Mouse (Mus musculus) heart, postnatal 14 days (tissue): Measurements from ENCODE around the gene Madcam1. TPM values are rescaled to one million over a fixed set of nuclear protein-coding genes. Genes with fewer than 3 reads are reported as not detected.
A peak's percentile ranks its signal among the peaks of the same experiment; 100 is the strongest.

Source experiments
- DNase-seq, 2 experiments: peaks; one replicate each; pipeline ENCODE4 v3.0.0; 2021 to 2022
- intact Hi-C: fragments of 180-260 bp; cut with DNase I; formaldehyde crosslinking; loops from one replicate; pipeline ENCODE4 v1.15.1; 2025
- total RNA-seq, 2 experiments: library from RNA; stranded (reverse); gene quantifications; 2 replicates each; pipeline ENCODE4 v1.2.3; 2021

Madcam1 gene
- total RNA-seq, 2 experiments from 2014 or later = 0.37 TPM; not detected in 1

GRCm38 (mm10) chr10:79665051-79665450 lies 692 bp downstream of the Madcam1 start:
- DNase-seq = no peak
- intact Hi-C loops = no loop called here

DNA sequence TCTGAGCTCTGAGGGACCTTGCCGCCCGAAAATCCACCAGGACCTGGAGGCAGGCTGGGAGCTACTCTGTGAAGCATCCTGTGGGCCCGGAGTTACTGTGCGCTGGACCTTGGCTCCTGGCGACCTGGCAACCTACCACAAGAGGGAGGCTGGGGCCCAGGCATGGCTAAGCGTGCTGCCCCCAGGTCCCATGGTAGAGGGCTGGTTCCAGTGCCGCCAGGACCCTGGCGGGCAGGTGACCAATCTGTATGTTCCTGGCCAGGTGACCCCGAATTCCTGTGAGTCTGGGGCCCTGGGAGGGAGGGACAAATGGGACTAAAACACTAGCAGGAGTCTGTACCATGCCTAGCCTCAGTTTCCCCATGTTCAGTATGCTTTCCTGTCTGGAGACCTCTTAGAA lies 2.1 kb downstream of the Madcam1 start:
- intact Hi-C loops = no loop called here
- DNase-seq = no peak

GRCm38 (mm10) chr10:79668076-79668475 lies 3.7 kb downstream of the Madcam1 start:
- intact Hi-C loops = loop anchor here (1.0 kb wide), 1 partner anchor 73 kb away; no protein-coding TSS in a partner anchor
- no peak for DNase-seq

GRCm38 (mm10) chr10:79668771-79669575 lies 4.6 kb downstream of the Madcam1 start, which contains the start of gene Tpgs1:
Tpgs1 (plus strand) TSS chr10:79669369.
- peak; percentile 88 to 92 for DNase-seq
- intact Hi-C loops = loop anchor here (1.0 kb wide), 1 partner anchor 74 kb away; no protein-coding TSS in a partner anchor

GRCm38 (mm10) chr10:79669576-79670057 lies 5.3 kb downstream of the Madcam1 start:
- DNase-seq = peak; percentile 75 to 80
- intact Hi-C loops = no loop called here

GRCm38 (mm10) chr10:79670071-79670888 lies 5.9 kb downstream of the Madcam1 start:
- intact Hi-C loops = no loop called here

GRCm38 (mm10) chr10:79671396-79672087 lies 7.2 kb downstream of the Madcam1 start:
- DNase-seq = no peak
- intact Hi-C loops = no loop called here

More at GRCm38 (mm10) chr10:79670071-79670888, 5.9 kb downstream of the Madcam1 start:
- DNase-seq = no peak

- no peak for DNase-seq
- intact Hi-C loops = no loop called here
These were observed 7.7 kb downstream of the Madcam1 start for GRCm38 (mm10) chr10:79672088-79672455.

DNA sequence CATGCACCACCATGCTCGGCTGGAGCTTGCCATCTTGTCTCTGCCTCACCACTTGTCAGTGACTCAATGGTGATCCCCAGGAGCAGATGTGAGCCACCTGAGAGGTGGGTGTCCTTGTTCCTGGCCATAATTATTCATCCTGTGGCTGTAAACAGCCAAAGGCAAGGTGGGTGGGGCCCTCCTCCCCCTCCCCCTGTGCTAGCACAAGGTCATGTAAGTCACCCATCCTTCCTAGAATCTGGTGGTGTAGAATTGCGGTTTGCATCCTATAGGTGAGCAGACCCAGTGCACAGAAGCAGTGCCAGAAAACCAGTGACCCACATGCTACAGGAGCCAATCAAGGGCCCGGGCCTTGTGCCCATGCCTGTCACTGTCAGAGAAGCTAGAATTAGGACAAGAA lies 8.7 kb downstream of the Madcam1 start:
- no peak for DNase-seq
- intact Hi-C loops = no loop called here

- no peak for DNase-seq
- intact Hi-C loops = no loop called here
These were observed 11.1 kb downstream of the Madcam1 start for GRCm38 (mm10) chr10:79675346-79676035.

- intact Hi-C loops = no loop called here
- DNase-seq = no peak
These were observed 16.5 kb downstream of the Madcam1 start for GRCm38 (mm10) chr10:79680606-79681495.

GRCm38 (mm10) chr10:79681591-79682245 lies 17.4 kb downstream of the Madcam1 start, which contains the start of gene Cdc34:
Cdc34 (plus strand) TSS chr10:79682195.
- intact Hi-C loops = no loop called here
- peak; percentile 99 for DNase-seq

GRCm38 (mm10) chr10:79682551-79682915 lies 18.2 kb downstream of the Madcam1 start:
- DNase-seq = no peak

GRCm38 (mm10) chr10:79682916-79683582 lies 18.7 kb downstream of the Madcam1 start:
- intact Hi-C loops = no loop called here
- DNase-seq = peak; percentile 67 to 75

More at GRCm38 (mm10) chr10:79682551-79682915, 18.2 kb downstream of the Madcam1 start:
- intact Hi-C loops = no loop called here

GRCm38 (mm10) chr10:79683726-79684640 lies 19.6 kb downstream of the Madcam1 start:
- DNase-seq = peak; percentile 55 to 58
- intact Hi-C loops = no loop called here

- no peak for DNase-seq
- intact Hi-C loops = no loop called here
These were observed 20.6 kb downstream of the Madcam1 start for GRCm38 (mm10) chr10:79684770-79685600.
